In genomic region chr10:40119466-40119865, GRCm38 (mm10) we compare ENCODE assay signal across 24 mouse cellular contexts. TPM values are rescaled to one million over a fixed set of nuclear protein-coding genes. Genes with fewer than 3 reads are reported as not detected.
DNase-seq lines count a peak whose midpoint lies in the region; ATAC-seq and TF ChIP-seq lines count a peak whose summit lies in the region.
"Had no signal": no experiment of that assay in that cellular context is flagged by ENCODE, and none has a peak within 500 bp of the region (broad histone marks: within the 10 kb centered on the region; RNA-seq: fewer than 3 reads in every experiment).

No protein-coding gene starts in this region.

- no peaks in the 10 kb centered on the region for H3K36me3 ChIP-seq in forebrain, embryonic 16.5 days (ENCODE audit: control insufficient read depth, insufficient read depth)
- H3K36me3 ChIP-seq in forebrain, embryonic 15.5 days = no peaks in the 10 kb centered on the region
- H3K36me3 ChIP-seq: embryonic facial prominence, embryonic 10.5 days; embryonic facial prominence, embryonic 13.5 days; forebrain, embryonic 12.5 days; hindbrain, embryonic 12.5 days; hindbrain, embryonic 15.5 days had no signal

- no peak overlapping the region for H3K9ac ChIP-seq in forebrain, embryonic 16.5 days (replicated peaks; ENCODE audit: low read depth, low read length)
- H3K9ac ChIP-seq in forebrain, embryonic 15.5 days (replicated peaks) = no peak overlapping the region
- H3K9ac ChIP-seq: embryonic facial prominence, embryonic 13.5 days; forebrain, embryonic 12.5 days; forebrain, postnatal 0 days; hindbrain, embryonic 12.5 days; hindbrain, embryonic 15.5 days had no signal

- WGBS in forebrain, embryonic 16.5 days = 73% methylated on average over 3 of the region's 3 CpGs
- WGBS in forebrain, embryonic 15.5 days = 67% methylated on average over 3 of the region's 3 CpGs
- 74% methylated on average over 3 of the region's 3 CpGs for WGBS in lung, adult 2 months

- H3K27me3 ChIP-seq in forebrain, embryonic 16.5 days (replicated peaks; ENCODE audit: control insufficient read depth, insufficient read depth, low read length) = no peaks in the 10 kb centered on the region
- H3K27me3 ChIP-seq in forebrain, embryonic 15.5 days = no peaks in the 10 kb centered on the region
- H3K27me3 ChIP-seq: CH12.LX; embryonic facial prominence, embryonic 13.5 days; forebrain, embryonic 12.5 days; hindbrain, embryonic 12.5 days; hindbrain, embryonic 15.5 days had no signal

- H3K4me1 ChIP-seq in forebrain, embryonic 16.5 days (replicated peaks; ENCODE audit: control insufficient read depth, insufficient read depth, low read length) = no peaks in the 10 kb centered on the region
- H3K4me1 ChIP-seq in forebrain, embryonic 15.5 days = no peaks in the 10 kb centered on the region
- H3K4me1 ChIP-seq in lung, adult 2 months (ENCODE audit: control insufficient read depth, insufficient read depth, low read length) = no peaks in the 10 kb centered on the region
- H3K4me1 ChIP-seq: embryonic facial prominence, embryonic 10.5 days; embryonic facial prominence, embryonic 13.5 days; forebrain, embryonic 12.5 days; hindbrain, embryonic 12.5 days; hindbrain, embryonic 15.5 days had no signal

- ATAC-seq in forebrain, embryonic 16.5 days = peak; percentile 68
- ATAC-seq in forebrain, embryonic 15.5 days (replicated peaks) = no peak
- ATAC-seq: forebrain, postnatal 0 days had no signal

- H3K9me3 ChIP-seq in forebrain, embryonic 16.5 days (ENCODE audit: control insufficient read depth, low read length) = no peaks in the 10 kb centered on the region
- no peaks in the 10 kb centered on the region for H3K9me3 ChIP-seq in forebrain, embryonic 15.5 days
- H3K9me3 ChIP-seq: embryonic facial prominence, embryonic 10.5 days; embryonic facial prominence, embryonic 13.5 days; forebrain, embryonic 12.5 days; hindbrain, embryonic 12.5 days; hindbrain, embryonic 15.5 days had no signal

- H3K4me2 ChIP-seq in forebrain, embryonic 16.5 days (ENCODE audit: low read length) = no peak overlapping the region
- H3K4me2 ChIP-seq in forebrain, embryonic 15.5 days (replicated peaks) = no peak overlapping the region
- H3K4me2 ChIP-seq: embryonic facial prominence, embryonic 13.5 days; forebrain, embryonic 12.5 days; heart, embryonic 11.5 days; hindbrain, embryonic 12.5 days; hindbrain, embryonic 15.5 days had no signal

- no peak overlapping the region for H3K4me3 ChIP-seq in forebrain, embryonic 16.5 days (replicated peaks; ENCODE audit: low read length)
- H3K4me3 ChIP-seq in forebrain, embryonic 15.5 days = no peak overlapping the region
- no peak overlapping the region for H3K4me3 ChIP-seq in lung, adult 2 months (replicated peaks; ENCODE audit: extremely low read depth, low read depth, low read length)
- H3K4me3 ChIP-seq: embryonic facial prominence, embryonic 10.5 days; embryonic facial prominence, embryonic 13.5 days; erythroblast, embryonic 14.5 days; forebrain, embryonic 12.5 days; gastrocnemius, adult 2 months; hindbrain, embryonic 12.5 days; hindbrain, embryonic 15.5 days had no signal

- peak; percentile 16 for DNase-seq in lung, postnatal 36 days
- DNase-seq in lung, adult 2 months = no peak
- peak; percentile 41 for DNase-seq in naive thymus-derived CD4-positive, alpha-beta T cell, adult 2 months (ENCODE audit: low read depth)
- DNase-seq in layer of hippocampus, adult 9-10 months (ENCODE audit: low spot score) = no peak
- DNase-seq: adrenal gland, adult 2 months; adrenal gland, postnatal 14 days; cerebellum, adult 11 months; cerebellum, adult 8-10 months; cerebellum, postnatal 10 days; cerebellum, postnatal 36 days; embryo, embryonic 11 days; forebrain, postnatal 0 days; gastrocnemius, adult 2 months; gastrocnemius, postnatal 14 days had no signal

- no peak for TF ChIP-seq CTCF in lung, adult 2 months (IDR thresholded peaks at IDR 0.05; ENCODE audit: insufficient read depth, low read length)

- H3K27ac ChIP-seq in forebrain, embryonic 16.5 days (ENCODE audit: low read length) = no peak overlapping the region
- no peak overlapping the region for H3K27ac ChIP-seq in forebrain, embryonic 15.5 days (replicated peaks)
- H3K27ac ChIP-seq: embryonic facial prominence, embryonic 10.5 days; embryonic facial prominence, embryonic 13.5 days; forebrain, embryonic 12.5 days; gastrocnemius, adult 2 months; hindbrain, embryonic 12.5 days; hindbrain, embryonic 15.5 days had no signal

- TF ChIP-seq POLR2A in lung, adult 2 months (IDR thresholded peaks at IDR 0.05; ENCODE audit: borderline replicate concordance, extremely low read depth, low read depth, low read length) = no peak

RNA-seq across cellular contexts. Expression of gene Slc16a10, which starts 22.6 kb away (rescaled TPM):
- 1.9 and 2.2 TPM in 2 replicates for polyA plus RNA-seq in forebrain, embryonic 16.5 days (2015; fragmentation: Nextera tagmentation; extraction: Ambion mirVana)
- polyA plus RNA-seq in forebrain, embryonic 15.5 days (2015; fragmentation: Nextera tagmentation; extraction: Ambion mirVana) = 3.1 and 3.3 TPM in 2 replicates
- polyA plus RNA-seq in lung, adult 2 months (2012; rRNA removed) = 11.3 and 20.7 TPM in 2 replicates

Comparison
In these comparisons a context has a peak if more than half of its experiments do, and no peak if none do; other contexts are left out.
1. DNase-seq: peak in lung, postnatal 36 days (single experiment) and naive thymus-derived CD4-positive, alpha-beta T cell, adult 2 months (single experiment); none in lung, adult 2 months (single experiment) and layer of hippocampus, adult 9-10 months (single experiment).